Mouse (Mus musculus) regulatory T cell (primary cell): ENCODE measurements around the gene Fer.
"Not testable (repeated sequence)": the region's sequence is repeated elsewhere in the genome, so short reads cannot be mapped to it uniquely, and the experiment has no call there.

Experiments
- in situ Hi-C: fragments of 300-600 bp; cut with MboI, MseI; formaldehyde crosslinking; loops from one replicate; pipeline ENCODE4 v1.15.1; 2025; ENCODE audit warnings: high pct_unique_total_duplicates

Fer gene

GRCm38 (mm10) chr17:63863012-63863630 lies at the start of gene Fer:
Fer (plus strand) TSS chr17:63863062.
- in situ Hi-C loops, result no loop called here

GRCm38 (mm10) chr17:63813552-63813951 lies 49.3 kb upstream of the Fer start:
- in situ Hi-C loops, result no loop called here

- in situ Hi-C loops, result no loop called here
Observed at GRCm38 (mm10) chr17:63818444-63819027, 44.3 kb upstream of the Fer start.

- in situ Hi-C loops, result no loop called here
Observed at GRCm38 (mm10) chr17:63824141-63824540, 38.7 kb upstream of the Fer start.

- in situ Hi-C loops, result no loop called here
Observed at GRCm38 (mm10) chr17:63826196-63826595, 36.7 kb upstream of the Fer start.

- in situ Hi-C loops, result no loop called here
Observed at GRCm38 (mm10) chr17:63826767-63827166, 36.1 kb upstream of the Fer start.

GRCm38 (mm10) chr17:63828561-63829332 lies 34.1 kb upstream of the Fer start:
- in situ Hi-C loops, result no loop called here

GRCm38 (mm10) chr17:63831550-63831949 lies 31.3 kb upstream of the Fer start:
- in situ Hi-C loops, result no loop called here

- in situ Hi-C loops, result no loop called here
Observed at GRCm38 (mm10) chr17:63836223-63836622, 26.6 kb upstream of the Fer start.

- in situ Hi-C loops, result no loop called here
Observed at GRCm38 (mm10) chr17:63836641-63837040, 26.2 kb upstream of the Fer start.

- in situ Hi-C loops, result no loop called here
Observed at GRCm38 (mm10) chr17:63838144-63838543, 24.7 kb upstream of the Fer start.

- in situ Hi-C loops, result no loop called here
Observed at GRCm38 (mm10) chr17:63839636-63840269, 23.1 kb upstream of the Fer start.

- in situ Hi-C loops, result no loop called here
Observed at GRCm38 (mm10) chr17:63842226-63842625, 20.6 kb upstream of the Fer start.

GRCm38 (mm10) chr17:63844936-63845335 lies 17.9 kb upstream of the Fer start:
- in situ Hi-C loops, result no loop called here

- in situ Hi-C loops, result not testable (repeated sequence)
Observed at GRCm38 (mm10) chr17:63845766-63846165, 17.1 kb upstream of the Fer start.

- in situ Hi-C loops, result no loop called here
Observed at GRCm38 (mm10) chr17:63849151-63849550, 13.7 kb upstream of the Fer start.

GRCm38 (mm10) chr17:63849566-63849965 lies 13.3 kb upstream of the Fer start:
- in situ Hi-C loops, result no loop called here

- in situ Hi-C loops, result no loop called here
Observed at GRCm38 (mm10) chr17:63850016-63850415, 12.8 kb upstream of the Fer start.

GRCm38 (mm10) chr17:63857023-63857544 lies 5.8 kb upstream of the Fer start:
- in situ Hi-C loops, result no loop called here

GRCm38 (mm10) chr17:63860988-63861387 lies 1.9 kb upstream of the Fer start:
- in situ Hi-C loops, result no loop called here

- in situ Hi-C loops, result no loop called here
Observed at GRCm38 (mm10) chr17:63862399-63862798, 463 bp upstream of the Fer start.

- in situ Hi-C loops, result no loop called here
Observed at GRCm38 (mm10) chr17:63863647-63864149, 836 bp downstream of the Fer start, which contains the start of gene A930002H24Rik. A930002H24Rik (minus strand) TSS chr17:63863791.
